Mouse (Mus musculus) embryonic fibroblast, embryonic 13.5 days (primary cell): ENCODE data around the gene Rreb1.

Experiments
- CTCF ChIP-seq: IDR thresholded peaks from 2 replicates; pipeline ENCODE4 v1.5.1; 2011; ENCODE audit warnings: mild to moderate bottlenecking, control low read depth, low read length, moderate library complexity, borderline replicate concordance; ENCODE audit not compliant: insufficient read depth
- POLR2A ChIP-seq: IDR thresholded peaks from 2 replicates; pipeline ENCODE4 v1.6.1; 2011; ENCODE audit warnings: low read depth, mild to moderate bottlenecking, control low read depth, low read length, moderate library complexity

DNA sequence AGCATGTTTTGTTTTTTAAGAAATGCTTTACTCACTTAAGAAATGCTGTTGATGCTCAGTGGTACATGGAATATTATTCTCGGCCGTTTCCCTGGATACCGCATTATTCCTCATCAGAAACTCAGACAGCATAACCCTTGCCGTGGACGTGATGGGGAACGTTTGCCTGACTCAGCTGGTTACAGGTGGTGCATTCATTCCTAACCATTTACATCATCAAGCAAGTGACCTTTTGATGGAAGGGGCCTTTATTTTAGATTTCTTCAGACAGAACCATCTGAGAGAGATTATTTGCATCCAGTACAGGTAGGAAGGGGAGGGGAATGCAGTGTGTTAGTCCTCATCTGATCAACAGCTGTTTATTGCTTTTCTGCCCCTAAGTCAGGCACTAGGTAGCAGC is 50.7 kb downstream of the Rreb1 start:
- TF ChIP-seq POLR2A (no peak), CTCF (no peak)
